Comparison of ENCODE assay signal across 17 mouse cellular contexts in genomic region chr15:31979961-31980360, GRCm38 (mm10).
DNase-seq lines count a peak whose midpoint lies in the region; ATAC-seq and TF ChIP-seq lines count a peak whose summit lies in the region.
"Had no signal": no experiment of that assay in that cellular context is flagged by ENCODE, and none has a peak within 500 bp of the region (broad histone marks: within the 10 kb centered on the region; RNA-seq: fewer than 3 reads in every experiment).

No protein-coding gene starts in this region.

- H3K9me3 ChIP-seq in heart, embryonic 10.5 days, result no peaks in the 10 kb centered on the region
- no peaks in the 10 kb centered on the region for H3K9me3 ChIP-seq in forebrain, postnatal 0 days (ENCODE audit: low read length)
- no peaks in the 10 kb centered on the region for H3K9me3 ChIP-seq in liver, embryonic 11.5 days (ENCODE audit: control insufficient read depth, low read length)
- H3K9me3 ChIP-seq: liver, embryonic 15.5 days had no signal

- H3K36me3 ChIP-seq in heart, embryonic 10.5 days, result no peaks in the 10 kb centered on the region
- no peaks in the 10 kb centered on the region for H3K36me3 ChIP-seq in forebrain, postnatal 0 days (ENCODE audit: insufficient read depth)
- H3K36me3 ChIP-seq in liver, embryonic 11.5 days (ENCODE audit: control insufficient read depth, insufficient read depth, low read length), result no peaks in the 10 kb centered on the region
- H3K36me3 ChIP-seq: liver, embryonic 15.5 days had no signal

- TF ChIP-seq CTCF in forebrain, postnatal 0 days (IDR thresholded peaks at IDR 0.05; ENCODE audit: low read depth), result no peak

- H3K4me3 ChIP-seq in heart, embryonic 10.5 days, result no peak overlapping the region
- H3K4me3 ChIP-seq in forebrain, postnatal 0 days (ENCODE audit: low read depth, low read length), result no peak overlapping the region
- H3K4me3 ChIP-seq in liver, embryonic 11.5 days (ENCODE audit: low read depth, low read length), result no peak overlapping the region
- H3K4me3 ChIP-seq: gastrocnemius, adult 2 months; liver, embryonic 15.5 days had no signal

- peak; percentile 3 for DNase-seq in heart, embryonic 10.5 days (ENCODE audit: low spot score)
- no peak for DNase-seq in heart, postnatal 25 days (ENCODE audit: low spot score)
- peak; percentile 35 for DNase-seq in lung, postnatal 36 days
- no peak for DNase-seq in lung, postnatal 4 days
- DNase-seq in forebrain, postnatal 0 days, result peak; percentile 38
- DNase-seq in liver, embryonic 11.5 days (ENCODE audit: low spot score), result no peak
- no peak for DNase-seq in cerebellum, postnatal 36 days
- DNase-seq: adrenal gland, postnatal 14 days; B cell, adult 2 months; cerebellum, postnatal 14 days; gastrocnemius, adult 2 months; heart, postnatal 4 days; kidney, adult 18-20 months; right cerebral cortex, postnatal 14 days; thymus, adult 18-20 months had no signal

- no peaks in the 10 kb centered on the region for H3K4me1 ChIP-seq in heart, embryonic 10.5 days
- no peaks in the 10 kb centered on the region for H3K4me1 ChIP-seq in forebrain, postnatal 0 days (ENCODE audit: insufficient read depth)
- no peaks in the 10 kb centered on the region for H3K4me1 ChIP-seq in liver, embryonic 11.5 days (replicated peaks; ENCODE audit: control insufficient read depth, insufficient read depth, low read length)
- H3K4me1 ChIP-seq: liver, embryonic 15.5 days had no signal

- H3K4me2 ChIP-seq in forebrain, postnatal 0 days (ENCODE audit: low read depth), result no peak overlapping the region
- H3K4me2 ChIP-seq in liver, embryonic 11.5 days, result no peak overlapping the region
- H3K4me2 ChIP-seq: liver, embryonic 15.5 days had no signal

- intact Hi-C loops in heart, postnatal 25 days (cut with DNase I), result loop anchor here (10.0 kb wide), 1 partner anchor 305 kb away; no protein-coding TSS in a partner anchor

- H3K9ac ChIP-seq in forebrain, postnatal 0 days, result no peak overlapping the region
- H3K9ac ChIP-seq in liver, embryonic 11.5 days (ENCODE audit: low read depth, low read length), result no peak overlapping the region
- H3K9ac ChIP-seq: liver, embryonic 15.5 days had no signal

- 78% methylated on average over 7 of the region's 7 CpGs for WGBS in heart, embryonic 10.5 days
- WGBS in forebrain, postnatal 0 days, result 24% methylated on average over 7 of the region's 7 CpGs
- 75% methylated on average over 7 of the region's 7 CpGs for WGBS in liver, embryonic 11.5 days

- no peak overlapping the region for H3K27ac ChIP-seq in heart, embryonic 10.5 days
- no peak overlapping the region for H3K27ac ChIP-seq in forebrain, postnatal 0 days (ENCODE audit: low read depth, low read length)
- H3K27ac ChIP-seq in liver, embryonic 11.5 days (ENCODE audit: low read depth, low read length), result no peak overlapping the region
- H3K27ac ChIP-seq: gastrocnemius, adult 2 months; liver, embryonic 15.5 days had no signal

- no peaks in the 10 kb centered on the region for H3K27me3 ChIP-seq in heart, embryonic 10.5 days (ENCODE audit: insufficient read depth, poor library complexity, severe bottlenecking)
- H3K27me3 ChIP-seq in forebrain, postnatal 0 days (ENCODE audit: insufficient read depth, low read length), result no peaks in the 10 kb centered on the region
- no peaks in the 10 kb centered on the region for H3K27me3 ChIP-seq in liver, embryonic 11.5 days (replicated peaks; ENCODE audit: control insufficient read depth, insufficient read depth, low read length)
- H3K27me3 ChIP-seq: liver, embryonic 15.5 days had no signal

- ATAC-seq in forebrain, postnatal 0 days, result peak; percentile 78
- no peak for ATAC-seq in inflammation-experienced regulatory T-cells, adult 6 months
- no peak for ATAC-seq in liver, embryonic 11.5 days (replicated peaks; ENCODE audit: low FRiP score)

Comparison
In these comparisons a context has a peak if more than half of its experiments do, and no peak if none do; other contexts are left out.
1. DNase-seq: peak in heart, embryonic 10.5 days (single experiment), lung, postnatal 36 days (single experiment) and forebrain, postnatal 0 days (single experiment); none in heart, postnatal 25 days (single experiment), lung, postnatal 4 days (0 of 2), liver, embryonic 11.5 days (single experiment) and cerebellum, postnatal 36 days (0 of 2).